Mouse (Mus musculus) kidney, postnatal 25 days (tissue): Measurements from ENCODE around the gene Mad1l1.

Source experiments
- DNase-seq, 2 experiments: peaks; one replicate each; pipeline ENCODE4 v3.0.0; 2021; ENCODE audit warnings: mixed read lengths in 2 of 2

The Mad1l1 gene

GRCm38 (mm10) chr5:139985073-139985746, 336.1 kb downstream of the Mad1l1 start:
- peak; percentile 46 to 67 for DNase-seq

- DNase-seq: no peak
Measured at GRCm38 (mm10) chr5:139981976-139982375, 339.4 kb downstream of the Mad1l1 start.

GRCm38 (mm10) chr5:139979371-139979770, 342.0 kb downstream of the Mad1l1 start:
- DNase-seq: no peak

- peak in 1 of 2 experiments; percentile 20 for DNase-seq
Measured at GRCm38 (mm10) chr5:139978525-139979276, 342.7 kb downstream of the Mad1l1 start.

DNA sequence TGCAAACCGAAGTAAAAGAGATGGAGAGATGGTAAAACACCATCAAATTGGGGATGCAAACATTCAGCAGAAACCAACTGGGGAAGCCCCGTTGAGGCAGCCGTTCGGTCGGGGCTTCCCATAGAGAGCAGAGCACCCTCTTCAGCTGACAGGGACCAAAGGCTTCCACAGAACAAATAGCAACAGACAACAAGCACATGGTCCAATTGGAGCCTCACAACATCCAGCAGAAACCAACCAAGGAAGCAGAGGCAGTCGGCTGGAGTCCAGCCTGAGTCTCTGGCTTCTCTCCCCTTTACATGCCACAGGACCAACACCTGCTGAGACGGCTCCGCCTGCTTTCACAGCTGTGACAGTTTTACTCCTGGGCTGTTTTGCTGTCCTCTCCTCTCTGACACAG, 343.9 kb downstream of the Mad1l1 start:
- no peak for DNase-seq

GRCm38 (mm10) chr5:139976584-139976983, 344.8 kb downstream of the Mad1l1 start:
- no peak for DNase-seq

GRCm38 (mm10) chr5:139970186-139970631, 351.1 kb downstream of the Mad1l1 start:
- peak; percentile 55 to 76 for DNase-seq

DNA sequence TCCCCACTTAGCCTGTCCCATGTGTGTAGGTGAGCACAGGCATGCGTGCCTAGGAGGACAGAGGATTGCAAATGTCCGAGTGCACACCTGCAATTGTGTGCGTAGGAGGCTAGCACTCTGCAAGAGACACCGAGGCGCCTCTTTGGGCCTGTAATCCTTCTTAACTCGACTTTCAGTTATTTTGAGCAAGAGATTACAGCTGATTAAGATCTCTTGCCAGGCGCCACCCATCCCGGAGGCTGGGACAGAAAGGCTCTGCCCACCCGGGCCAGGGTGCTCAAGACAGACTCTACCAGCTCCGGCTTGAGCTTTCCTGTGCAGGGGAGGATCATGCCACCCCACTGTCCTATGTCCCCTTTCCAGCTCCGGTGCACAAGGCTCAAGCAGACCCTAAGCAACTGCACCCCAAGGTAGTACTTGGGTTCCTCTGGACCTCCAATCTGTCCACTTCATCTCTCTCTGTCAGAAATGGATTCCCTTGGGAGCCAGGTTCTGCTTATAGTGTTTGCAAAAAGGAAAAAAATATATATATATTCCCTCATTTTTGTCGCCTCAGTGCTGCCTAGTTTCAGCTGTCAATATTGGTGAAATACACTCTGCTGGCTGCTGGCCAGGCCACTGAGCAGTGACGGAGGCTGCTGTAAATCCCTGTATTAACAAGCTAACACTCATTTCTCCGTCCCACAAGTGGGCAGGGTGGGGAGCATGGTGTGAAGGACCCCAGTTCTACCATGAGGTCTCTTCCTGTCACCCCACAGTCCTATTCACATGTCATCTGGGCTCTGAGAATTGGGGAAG, 352.0 kb downstream of the Mad1l1 start:
- DNase-seq: peak in 1 of 2 experiments; percentile 21

- DNase-seq: peak in 1 of 2 experiments; percentile 26
Measured at GRCm38 (mm10) chr5:139965596-139965995, 355.8 kb downstream of the Mad1l1 start.

DNA sequence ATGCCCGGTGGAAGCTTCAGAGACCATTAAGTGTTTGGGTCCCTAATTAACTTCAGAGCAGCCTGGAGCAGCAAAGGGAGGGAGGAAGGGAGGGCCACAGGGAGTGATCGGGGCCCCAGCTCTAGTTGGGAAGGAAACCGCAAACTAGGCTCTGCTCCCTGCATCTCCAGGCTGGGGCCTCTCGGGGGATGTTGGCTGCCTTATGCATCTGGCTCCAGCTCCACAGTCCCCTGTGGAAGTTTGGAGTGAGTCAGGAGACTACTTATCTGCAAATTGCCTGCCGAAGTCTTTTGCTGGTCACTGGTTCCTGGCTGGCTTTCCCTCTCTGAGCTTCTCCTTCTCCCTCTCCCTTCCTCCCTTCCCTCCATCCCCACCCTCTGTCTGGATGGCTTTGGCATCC, 357.0 kb downstream of the Mad1l1 start:
- DNase-seq: no peak

GRCm38 (mm10) chr5:139959741-139960140, 361.6 kb downstream of the Mad1l1 start:
- no peak for DNase-seq
